ENCODE assay signal across 8 mouse cellular contexts in genomic region chr5:108460461-108460860, GRCm38 (mm10). TPM values are rescaled to one million over a fixed set of nuclear protein-coding genes. Genes with fewer than 3 reads are reported as not detected.
DNase-seq lines count a peak whose midpoint lies in the region; ATAC-seq and TF ChIP-seq lines count a peak whose summit lies in the region.

No protein-coding gene starts in this region.

- ATAC-seq in heart, embryonic 14.5 days (ENCODE audit: insufficient number of reproducible peaks, insufficient read depth, low FRiP score, low read depth): no peak
- ATAC-seq in forebrain, postnatal 0 days: no peak

- no peaks in the 10 kb centered on the region for H3K36me3 ChIP-seq in heart, embryonic 14.5 days (ENCODE audit: control insufficient read depth, insufficient read depth, low read length)
- no peaks in the 10 kb centered on the region for H3K36me3 ChIP-seq in forebrain, postnatal 0 days (ENCODE audit: insufficient read depth)
- H3K36me3 ChIP-seq in macrophage (ENCODE audit: inconsistent target): no peaks in the 10 kb centered on the region

- no peak overlapping the region for H3K27ac ChIP-seq in heart, embryonic 14.5 days (replicated peaks in 1 of 2; ENCODE audit: control insufficient read depth in 1 of 2, insufficient read depth in 1 of 2, low read depth in 2 of 2, low read length in 2 of 2)
- no peak overlapping the region for H3K27ac ChIP-seq in forebrain, postnatal 0 days (ENCODE audit: low read depth, low read length)
- no peak overlapping the region for H3K27ac ChIP-seq in macrophage

- H3K27me3 ChIP-seq in heart, embryonic 14.5 days (ENCODE audit: control insufficient read depth, insufficient read depth, low read length): no peaks in the 10 kb centered on the region
- H3K27me3 ChIP-seq in forebrain, postnatal 0 days (ENCODE audit: insufficient read depth, low read length): no peaks in the 10 kb centered on the region

- peaks cover 41% of the 10 kb centered on the region for H3K79me2 ChIP-seq in macrophage (ENCODE audit: inconsistent target)

- 41% methylated on average over 6 of the region's 6 CpGs for WGBS in heart, embryonic 14.5 days
- WGBS in forebrain, postnatal 0 days: 41% methylated on average over 6 of the region's 6 CpGs
- 55% methylated on average over 6 of the region's 6 CpGs for WGBS in macrophage (ENCODE audit: missing documents)

- TF ChIP-seq CTCF in forebrain, postnatal 0 days (IDR thresholded peaks at IDR 0.05; ENCODE audit: low read depth): no peak

- H3K4me1 ChIP-seq in heart, embryonic 14.5 days (ENCODE audit: control insufficient read depth in 2 of 2, insufficient read depth in 2 of 2, low read length in 2 of 2): peaks cover 11 to 30% of the 10 kb centered on the region in 2 experiments
- H3K4me1 ChIP-seq in forebrain, postnatal 0 days (ENCODE audit: insufficient read depth): peaks cover 29% of the 10 kb centered on the region

- intact Hi-C loops in heart, postnatal 25 days (cut with DNase I): loop anchor here (10.0 kb wide), 1 partner anchor 196 kb away; the partner anchor contains the start of gene Dr1

- no peak for DNase-seq in heart, postnatal 25 days (ENCODE audit: low spot score)
- peak; percentile 5 for DNase-seq in NIH3T3 (ENCODE audit: low read depth)
- DNase-seq in forebrain, postnatal 0 days: no peak
- DNase-seq in urinary bladder, postnatal 10 days (ENCODE audit: low spot score): no peak
- DNase-seq in right cerebral cortex, adult 2 months (ENCODE audit: low spot score in 2 of 2): no peak
- DNase-seq in frontal cortex, adult 2 months (ENCODE audit: extremely low spot score in 1 of 2, low spot score in 1 of 2): no peak

- no peaks in the 10 kb centered on the region for H3K9me3 ChIP-seq in heart, embryonic 14.5 days (ENCODE audit: control insufficient read depth, low read length)
- H3K9me3 ChIP-seq in forebrain, postnatal 0 days (ENCODE audit: low read length): no peaks in the 10 kb centered on the region

- peak overlapping the region; percentile 98 for H3K9ac ChIP-seq in heart, embryonic 14.5 days (ENCODE audit: low read length)
- peak overlapping the region; percentile 96 for H3K9ac ChIP-seq in forebrain, postnatal 0 days

- H3K4me3 ChIP-seq in heart, embryonic 14.5 days (ENCODE audit: control insufficient read depth in 1 of 2, insufficient read depth in 1 of 2, low read depth in 1 of 2, low read length in 2 of 2): peak overlapping the region; percentile 63 to 97
- peak overlapping the region; percentile 68 for H3K4me3 ChIP-seq in forebrain, postnatal 0 days (ENCODE audit: low read depth, low read length)
- H3K4me3 ChIP-seq in macrophage (ENCODE audit: inconsistent target): peak overlapping the region; percentile 97

- H3K4me2 ChIP-seq in heart, embryonic 14.5 days (ENCODE audit: low read length): peak overlapping the region; percentile 97
- H3K4me2 ChIP-seq in forebrain, postnatal 0 days (ENCODE audit: low read depth): peak overlapping the region; percentile 98

RNA-seq across cellular contexts. Expression of gene Pcgf3, which starts 0.6 kb away (rescaled TPM):
- polyA plus RNA-seq in heart, embryonic 14.5 days (2014; fragmentation: Nextera tagmentation; extraction: Ambion mirVana): 24.3 and 26.8 TPM in 2 replicates
- 10 to 100 TPM; 28.8 to 33.9 TPM for total RNA-seq in heart, postnatal 25 days (2021)
- 38.3 and 42.7 TPM in 2 replicates for total RNA-seq in forebrain, postnatal 0 days (2014; rRNA removed)
- polyA plus RNA-seq in forebrain, postnatal 0 days (2015; fragmentation: Nextera tagmentation; extraction: Ambion mirVana): 12.1 and 18.2 TPM in 2 replicates
- total RNA-seq in macrophage (2018; cell fraction: chromatin; rRNA removed): 100 to 1,000 TPM in 3 of 26 experiments, 10 to 100 TPM in 23; 17.6 to 138 (median 53.8) TPM
- total RNA-seq in macrophage (2018; cell fraction: cytosol; rRNA removed): 10 to 100 TPM in 24 of 26 experiments, 1 to 10 TPM in 2; 8.5 to 22.4 (median 12.4) TPM
- 100 to 1,000 TPM in 1 of 26 experiments, 10 to 100 TPM in 25; 14.0 to 112 (median 30.9) TPM for total RNA-seq in macrophage (2018; cell fraction: nucleus; rRNA removed)
- 8.5 to 9.6 TPM (median 9.1 TPM) in 3 replicates for polyA plus RNA-seq in macrophage (2018)
- 19.0 and 20.3 TPM in 2 replicates for polyA plus RNA-seq in frontal cortex, adult 2 months (2012; rRNA removed)

RNA-seq across cellular contexts. Expression of gene Mfsd7a, which starts 11.8 kb away (rescaled TPM):
- polyA plus RNA-seq in heart, embryonic 14.5 days (2014; fragmentation: Nextera tagmentation; extraction: Ambion mirVana): 0.08 and 0.15 TPM in 2 replicates
- total RNA-seq in heart, postnatal 25 days (2021): 1 to 10 TPM; 1.2 to 1.6 TPM
- 0.05 and 0.38 TPM in 2 replicates for total RNA-seq in forebrain, postnatal 0 days (2014; rRNA removed)
- 0.12 and 0.13 TPM in 2 replicates for polyA plus RNA-seq in forebrain, postnatal 0 days (2015; fragmentation: Nextera tagmentation; extraction: Ambion mirVana)
- 100 to 1,000 TPM in 16 of 26 experiments, 10 to 100 TPM in 10; 34.5 to 374 (median 136) TPM for total RNA-seq in macrophage (2018; cell fraction: chromatin; rRNA removed)
- 10 to 100 TPM in 13 of 26 experiments, 1 to 10 TPM in 13; 2.3 to 23.1 (median 9.9) TPM for total RNA-seq in macrophage (2018; cell fraction: cytosol; rRNA removed)
- total RNA-seq in macrophage (2018; cell fraction: nucleus; rRNA removed): 100 to 1,000 TPM in 11 of 26 experiments, 10 to 100 TPM in 15; 16.1 to 299 (median 87.6) TPM
- polyA plus RNA-seq in macrophage (2018): 2.4 to 8.0 TPM (median 3.1 TPM) in 3 replicates
- 0.98 and 1.2 TPM in 2 replicates for polyA plus RNA-seq in frontal cortex, adult 2 months (2012; rRNA removed)

RNA-seq across cellular contexts. Expression of gene Atp5k, which starts 26.2 kb away (rescaled TPM):
- polyA plus RNA-seq in heart, embryonic 14.5 days (2014; fragmentation: Nextera tagmentation; extraction: Ambion mirVana): 971 and 1,026 TPM in 2 replicates
- 1,000 to 10,000 TPM; 1,102 to 1,112 TPM for total RNA-seq in heart, postnatal 25 days (2021)
- total RNA-seq in forebrain, postnatal 0 days (2014; rRNA removed): 152 and 289 TPM in 2 replicates
- polyA plus RNA-seq in forebrain, postnatal 0 days (2015; fragmentation: Nextera tagmentation; extraction: Ambion mirVana): 489 and 610 TPM in 2 replicates
- total RNA-seq in macrophage (2018; cell fraction: chromatin; rRNA removed): 100 to 1,000 TPM in 4 of 26 experiments, 10 to 100 TPM in 21, 1 to 10 TPM in 1; 6.4 to 146 (median 47.1) TPM
- total RNA-seq in macrophage (2018; cell fraction: cytosol; rRNA removed): 100 to 1,000 TPM; 208 to 352 (median 256) TPM
- total RNA-seq in macrophage (2018; cell fraction: nucleus; rRNA removed): 100 to 1,000 TPM in 6 of 26 experiments, 10 to 100 TPM in 20; 14.0 to 197 (median 70.2) TPM
- 215 to 532 TPM (median 387 TPM) in 3 replicates for polyA plus RNA-seq in macrophage (2018)
- 350 and 364 TPM in 2 replicates for polyA plus RNA-seq in frontal cortex, adult 2 months (2012; rRNA removed)
